Mouse (Mus musculus) E14TG2a.4 (cell line): ENCODE results near the gene Flrt1.

Experiments used
- H3K27me3 ChIP-seq: 2 replicates; pipeline ENCODE4 v1.6.1; 2014; ENCODE audit warnings: low read length, control low read depth; ENCODE audit not compliant: insufficient read depth
- H3K36me3 ChIP-seq: 2 replicates; pipeline ENCODE4 v1.6.1; 2014; ENCODE audit warnings: low read length, control low read depth; ENCODE audit not compliant: insufficient read depth
- H3K4me1 ChIP-seq: replicated peaks from 2 replicates; pipeline ENCODE4 v1.6.1; 2014; ENCODE audit warnings: low read depth, low read length, control low read depth
- H3K4me3 ChIP-seq: replicated peaks from 2 replicates; pipeline ENCODE4 v1.5.1; 2014; ENCODE audit warnings: mild to moderate bottlenecking, low read length
- H3K9me3 ChIP-seq: 2 replicates; pipeline ENCODE4 v1.6.1; 2014; ENCODE audit warnings: low read length, control low read depth
- CTCF ChIP-seq: conservative IDR thresholded peaks from 2 replicates; pipeline ENCODE4 v1.5.1; 2014; ENCODE audit warnings: low read length
- NANOG ChIP-seq: IDR thresholded peaks from 2 replicates; pipeline ENCODE4 v1.6.1; 2014; ENCODE audit warnings: borderline replicate concordance, low read length, mixed read lengths
- POU5F1 ChIP-seq: IDR thresholded peaks from 2 replicates; pipeline ENCODE4 v1.6.1; 2014; ENCODE audit warnings: low read length, borderline replicate concordance

The Flrt1 gene

DNA sequence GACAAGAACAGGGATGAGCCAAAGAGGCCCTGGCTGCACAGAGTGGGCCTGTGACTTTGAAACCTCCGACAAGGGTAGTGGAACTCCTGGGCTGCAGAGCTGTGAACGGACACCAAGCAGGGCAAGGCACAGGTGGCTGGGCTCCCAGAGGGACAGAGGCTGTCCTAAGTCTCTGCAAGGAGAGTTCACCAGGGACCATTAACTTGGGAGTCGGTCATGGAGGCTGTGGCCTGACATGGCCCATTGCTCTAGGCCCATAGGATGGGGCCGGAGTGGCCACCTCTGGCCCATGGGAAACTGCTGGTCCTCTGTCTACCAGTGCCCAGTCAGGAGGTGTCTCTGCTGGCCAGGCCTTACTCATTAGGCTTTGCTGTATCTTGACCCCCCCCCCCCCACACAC lies 6.2 kb upstream of the Flrt1 start:
- peaks cover 47% of the 10 kb centered on the region for H3K4me1 ChIP-seq
- H3K9me3 ChIP-seq = no peaks in the 10 kb centered on the region
- no peak overlapping the region for H3K4me3 ChIP-seq
- H3K36me3 ChIP-seq = no peaks in the 10 kb centered on the region
- peaks cover 22% of the 10 kb centered on the region for H3K27me3 ChIP-seq
- no peak for TF ChIP-seq CTCF
- TF ChIP-seq NANOG = no peak
- no peak for TF ChIP-seq POU5F1

DNA sequence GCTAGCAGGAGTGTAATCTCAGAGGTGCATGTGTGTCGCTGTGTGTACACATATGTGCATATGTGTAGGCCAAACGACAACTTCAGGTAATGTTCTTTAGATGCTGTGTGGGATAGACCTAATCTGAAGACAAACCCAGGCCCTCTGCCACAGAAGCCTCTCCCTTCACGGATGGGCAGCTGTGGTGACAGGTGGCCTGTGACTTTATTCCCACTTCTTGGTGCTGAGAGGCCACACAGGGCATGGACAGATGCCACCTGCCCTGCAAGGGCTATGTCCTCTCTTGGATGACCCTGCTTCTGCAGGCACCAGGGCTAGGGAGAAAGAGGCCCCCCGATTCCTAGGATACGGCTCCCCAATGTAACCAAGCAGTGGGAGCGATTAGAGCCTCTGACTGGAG lies 5.8 kb upstream of the Flrt1 start:
- no peaks in the 10 kb centered on the region for H3K36me3 ChIP-seq
- H3K4me3 ChIP-seq = no peak overlapping the region
- H3K9me3 ChIP-seq = no peaks in the 10 kb centered on the region
- peaks cover 22% of the 10 kb centered on the region for H3K27me3 ChIP-seq
- TF ChIP-seq POU5F1 = no peak
- TF ChIP-seq CTCF = no peak
- no peak for TF ChIP-seq NANOG
- H3K4me1 ChIP-seq = peaks cover 46% of the 10 kb centered on the region

- Histone ChIP-seq H3K27me3 (peaks cover 22% of the 10 kb centered on the region), H3K4me3 (no peak overlapping the region), H3K4me1 (peaks cover 49% of the 10 kb centered on the region), H3K36me3 (no peaks in the 10 kb centered on the region), H3K9me3 (no peaks in the 10 kb centered on the region)
- TF ChIP-seq CTCF (no peak), POU5F1 (no peak), NANOG (no peak)
These were observed 5.3 kb upstream of the Flrt1 start for GRCm38 (mm10) chr19:7110875-7111274.

- TF ChIP-seq NANOG = no peak
- H3K4me1 ChIP-seq = peaks cover 51% of the 10 kb centered on the region
- H3K9me3 ChIP-seq = no peaks in the 10 kb centered on the region
- no peaks in the 10 kb centered on the region for H3K36me3 ChIP-seq
- H3K27me3 ChIP-seq = peaks cover 22% of the 10 kb centered on the region
- H3K4me3 ChIP-seq = no peak overlapping the region
These were observed 4.6 kb upstream of the Flrt1 start for GRCm38 (mm10) chr19:7110097-7110496.

DNA sequence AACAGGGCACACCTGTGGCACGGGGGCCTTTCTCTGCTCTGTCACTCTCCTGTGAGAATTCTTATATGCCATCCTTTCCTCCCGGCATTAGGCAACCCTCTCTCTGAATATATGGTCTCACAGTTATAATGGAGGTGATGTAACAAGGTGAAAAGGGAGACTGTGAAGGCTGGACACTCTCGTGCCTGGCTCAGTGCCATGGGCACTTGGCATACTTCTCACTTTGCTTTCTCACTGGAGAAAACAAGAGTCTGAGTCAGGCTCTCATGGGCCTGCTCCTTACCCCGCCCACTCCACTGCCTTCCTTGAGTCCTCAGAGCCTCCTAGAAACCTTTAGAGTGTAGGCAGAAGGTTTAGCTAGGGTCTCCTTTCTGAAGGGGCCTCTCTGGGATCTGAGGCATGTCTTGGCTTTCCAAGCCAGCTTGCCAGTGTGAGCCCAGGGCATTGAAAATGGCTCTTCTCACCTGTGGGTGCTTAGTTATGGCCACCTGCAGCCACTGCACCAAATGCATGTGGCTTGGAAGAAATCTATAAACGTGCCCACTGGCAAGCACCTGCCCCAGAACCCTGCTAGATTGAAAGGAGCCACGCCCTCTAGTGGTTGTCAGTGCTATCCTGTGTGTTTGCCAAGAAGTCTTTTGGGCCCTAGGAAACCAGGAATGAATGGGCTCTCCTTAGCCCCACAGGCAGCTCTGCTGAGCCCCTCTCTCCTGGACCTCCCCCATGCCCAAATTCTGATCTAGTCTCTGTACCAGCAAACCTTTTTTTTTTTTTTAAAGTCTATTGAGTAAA lies 2.8 kb upstream of the Flrt1 start:
- Histone ChIP-seq H3K27me3 (peaks cover 18% of the 10 kb centered on the region), H3K36me3 (no peaks in the 10 kb centered on the region), H3K4me3 (no peak overlapping the region), H3K4me1 (peaks cover 51% of the 10 kb centered on the region), H3K9me3 (no peaks in the 10 kb centered on the region)
- peak; percentile 62 for TF ChIP-seq CTCF
- TF ChIP-seq POU5F1 = no peak

GRCm38 (mm10) chr19:7107174-7107573 lies 1.6 kb upstream of the Flrt1 start:
- H3K9me3 ChIP-seq = no peaks in the 10 kb centered on the region
- no peaks in the 10 kb centered on the region for H3K36me3 ChIP-seq
- peaks cover 18% of the 10 kb centered on the region for H3K27me3 ChIP-seq
- peaks cover 52% of the 10 kb centered on the region for H3K4me1 ChIP-seq
- TF ChIP-seq POU5F1 (no peak), NANOG (no peak)
- H3K4me3 ChIP-seq = no peak overlapping the region

- Histone ChIP-seq H3K36me3 (no peaks in the 10 kb centered on the region), H3K9me3 (no peaks in the 10 kb centered on the region), H3K4me3 (no peak overlapping the region), H3K27me3 (peaks cover 17% of the 10 kb centered on the region), H3K4me1 (peaks cover 56% of the 10 kb centered on the region)
- TF ChIP-seq POU5F1 = no peak
- no peak for TF ChIP-seq NANOG
- TF ChIP-seq CTCF = no peak
These were observed 1.0 kb upstream of the Flrt1 start for GRCm38 (mm10) chr19:7106566-7106965.

DNA sequence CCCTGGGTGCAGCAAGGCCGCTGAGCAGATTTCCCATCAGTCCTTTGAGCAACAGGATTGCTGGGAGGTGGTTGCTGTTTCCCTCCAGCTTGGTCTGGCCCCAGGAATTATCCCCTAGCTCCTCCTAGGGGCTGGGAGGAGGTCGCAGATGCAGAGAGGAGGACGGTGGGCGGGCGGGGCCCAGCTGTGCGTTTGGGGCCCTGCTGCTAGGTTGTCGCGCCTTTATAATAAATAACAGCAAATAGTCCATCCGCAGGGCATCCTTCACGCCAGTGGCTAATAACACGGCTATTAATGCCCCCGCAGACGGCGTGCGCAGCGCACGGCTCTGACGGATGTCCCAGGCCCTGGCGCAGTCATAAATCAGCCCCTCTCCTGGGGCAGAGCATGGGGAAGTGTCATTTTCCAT lies 1.5 kb downstream of the Flrt1 start:
- H3K36me3 ChIP-seq = no peaks in the 10 kb centered on the region
- H3K4me3 ChIP-seq = peak overlapping the region; percentile 60
- peaks cover 1% of the 10 kb centered on the region; the same call in 1 of the 2 replicates for H3K27me3 ChIP-seq
- peaks cover 43% of the 10 kb centered on the region for H3K4me1 ChIP-seq
- H3K9me3 ChIP-seq = no peaks in the 10 kb centered on the region
- no peak for TF ChIP-seq NANOG
- no peak for TF ChIP-seq POU5F1
- TF ChIP-seq CTCF = peak; percentile 14; the same call in 1 of the 2 replicates
